Mouse (Mus musculus) embryonic facial prominence, embryonic 13.5 days (tissue): ENCODE measurements at regions not wholly inside any gene's neighbourhood (a gene's known extent, or its start where the extent isn't known, plus 50 kb on each side); places are given as distances from the start of the nearest gene placed in this dataset.
A peak's percentile ranks its signal among the peaks of the same experiment; 100 is the strongest.

ENCODE experiments used
- ATAC-seq: fragments of 200-750 bp; cut with Nextera tagmentation; 2 replicates; pipeline ENCODE4 v1.8.0; 2017; ENCODE audit warnings: low read depth; ENCODE audit not compliant: insufficient number of reproducible peaks, insufficient read depth, low FRiP score, low TSS enrichment
- H3K27ac ChIP-seq: fragments of 300-500 bp; sonication (generic); 2 replicates; pipeline ENCODE4 v1.5.1; 2015; ENCODE audit warnings: moderate library complexity, mild to moderate bottlenecking, inconsistent platforms
- H3K27me3 ChIP-seq: fragments of 300-500 bp; sonication (generic); 2 replicates; pipeline ENCODE4 v1.6.1; 2015; ENCODE audit warnings: mild to moderate bottlenecking, inconsistent platforms
- H3K36me3 ChIP-seq: fragments of 300-500 bp; sonication (generic); 2 replicates; pipeline ENCODE4 v1.6.1; 2015; ENCODE audit warnings: mild to moderate bottlenecking, inconsistent platforms
- H3K4me1 ChIP-seq: fragments of 300-500 bp; sonication (generic); 2 replicates; pipeline ENCODE4 v1.6.1; 2015; ENCODE audit warnings: inconsistent platforms
- H3K4me2 ChIP-seq: fragments of 300-500 bp; sonication (generic); 2 replicates; pipeline ENCODE4 v1.6.1; 2015; ENCODE audit warnings: moderate library complexity, mild to moderate bottlenecking, inconsistent platforms
- H3K4me3 ChIP-seq: fragments of 300-500 bp; sonication (generic); 2 replicates; pipeline ENCODE4 v1.5.1; 2015; ENCODE audit warnings: mild to moderate bottlenecking, inconsistent platforms
- H3K9ac ChIP-seq: fragments of 300-500 bp; sonication (generic); 2 replicates; pipeline ENCODE4 v1.6.1; 2015; ENCODE audit warnings: mild to moderate bottlenecking, inconsistent platforms
- H3K9me3 ChIP-seq: fragments of 300-500 bp; sonication (generic); 2 replicates; pipeline ENCODE4 v1.6.1; 2016; ENCODE audit warnings: inconsistent platforms
- WGBS: fragments of 180-500 bp; shearing (Covaris S2); methylation state at CpG from one replicate; pipeline ENCODE4 v1.1.7; 2015; ENCODE audit warnings: mixed read lengths; 5-methylcytosine and 5-hydroxymethylcytosine counted together

- no peak overlapping the region for H3K4me3 ChIP-seq
- WGBS = 91% methylated on average over 5 of the region's 5 CpGs
Measured at GRCm38 (mm10) chr5:136628502-136628901, 61.2 kb upstream of the Cux1 start.

GRCm38 (mm10) chr5:136632286-136632685, 60.7 kb upstream of the Myl10 start:
- peaks cover 7% of the 10 kb centered on the region for H3K27me3 ChIP-seq
- WGBS = 81% methylated on average over 5 of the region's 5 CpGs
- no peak overlapping the region for H3K4me2 ChIP-seq
- no peaks in the 10 kb centered on the region for H3K36me3 ChIP-seq
- no peaks in the 10 kb centered on the region for H3K9me3 ChIP-seq
- no peak overlapping the region for H3K4me3 ChIP-seq
- H3K4me1 ChIP-seq = no peaks in the 10 kb centered on the region
- no peak overlapping the region for H3K9ac ChIP-seq
- ATAC-seq = no peak
- H3K27ac ChIP-seq = no peak overlapping the region

More at GRCm38 (mm10) chr5:136628502-136628901, 61.2 kb upstream of the Cux1 start:
- Histone ChIP-seq H3K27ac (no peak overlapping the region), H3K4me2 (no peak overlapping the region), H3K4me1 (no peaks in the 10 kb centered on the region), H3K36me3 (no peaks in the 10 kb centered on the region), H3K9me3 (no peaks in the 10 kb centered on the region), H3K27me3 (peaks cover 36% of the 10 kb centered on the region), H3K9ac (no peak overlapping the region)
- no peak for ATAC-seq

- peaks cover 7% of the 10 kb centered on the region for H3K27me3 ChIP-seq
- WGBS = 60% methylated on average over 6 of the region's 6 CpGs
- H3K4me1 ChIP-seq = peaks cover 13% of the 10 kb centered on the region
- H3K9me3 ChIP-seq = no peaks in the 10 kb centered on the region
- no peak overlapping the region for H3K9ac ChIP-seq
- no peaks in the 10 kb centered on the region for H3K36me3 ChIP-seq
- no peak for ATAC-seq
- no peak overlapping the region for H3K27ac ChIP-seq
- no peak overlapping the region for H3K4me2 ChIP-seq
- H3K4me3 ChIP-seq = no peak overlapping the region
Measured at GRCm38 (mm10) chr5:136633901-136634300, 59.0 kb upstream of the Myl10 start.

GRCm38 (mm10) chr5:136635119-136635518, 57.8 kb upstream of the Myl10 start:
- Histone ChIP-seq H3K36me3 (no peaks in the 10 kb centered on the region), H3K4me2 (no peak overlapping the region), H3K4me1 (peaks cover 13% of the 10 kb centered on the region), H3K9ac (no peak overlapping the region), H3K9me3 (no peaks in the 10 kb centered on the region), H3K27ac (no peak overlapping the region), H3K27me3 (peaks cover 7% of the 10 kb centered on the region), H3K4me3 (no peak overlapping the region)
- 49% methylated on average over 2 of the region's 2 CpGs for WGBS
- ATAC-seq = no peak

- Histone ChIP-seq H3K27ac (no peak overlapping the region), H3K4me1 (peaks cover 13% of the 10 kb centered on the region), H3K36me3 (no peaks in the 10 kb centered on the region), H3K9me3 (no peaks in the 10 kb centered on the region), H3K27me3 (peaks cover 7% of the 10 kb centered on the region; the same call in 1 of the 2 replicates), H3K9ac (no peak overlapping the region), H3K4me3 (no peak overlapping the region), H3K4me2 (no peak overlapping the region)
- no peak for ATAC-seq
- WGBS = 54% methylated on average over 1 of the region's 1 CpGs
Measured at GRCm38 (mm10) chr5:136636476-136636875, 56.5 kb upstream of the Myl10 start.

- 0 out of 2 replicates have a peak overlapping the region, but pooled peaks have one; percentile 0 for H3K4me2 ChIP-seq
- no peaks in the 10 kb centered on the region for H3K36me3 ChIP-seq
- peaks cover 13% of the 10 kb centered on the region for H3K4me1 ChIP-seq
- peaks cover 7% of the 10 kb centered on the region; the same call in 1 of the 2 replicates for H3K27me3 ChIP-seq
- no peak overlapping the region for H3K4me3 ChIP-seq
- ATAC-seq = no peak
- no peak overlapping the region for H3K9ac ChIP-seq
- WGBS = 31% methylated on average over 11 of the region's 11 CpGs
- H3K27ac ChIP-seq = peak overlapping the region; percentile 18
- no peaks in the 10 kb centered on the region for H3K9me3 ChIP-seq
Measured at GRCm38 (mm10) chr5:136637872-136638271, 55.1 kb upstream of the Myl10 start.

GRCm38 (mm10) chr5:136640871-136641619, 51.9 kb upstream of the Myl10 start:
- Histone ChIP-seq H3K4me2 (no peak overlapping the region), H3K4me3 (no peak overlapping the region), H3K36me3 (no peaks in the 10 kb centered on the region), H3K9ac (no peak overlapping the region), H3K4me1 (peaks cover 13% of the 10 kb centered on the region), H3K27ac (no peak overlapping the region), H3K9me3 (no peaks in the 10 kb centered on the region), H3K27me3 (peaks cover 7% of the 10 kb centered on the region; the same call in 1 of the 2 replicates)
- no peak for ATAC-seq
- 85% methylated on average over 5 of the region's 5 CpGs for WGBS

GRCm38 (mm10) chr5:136642208-136642607, 50.7 kb upstream of the Myl10 start:
- Histone ChIP-seq H3K4me1 (peaks cover 13% of the 10 kb centered on the region), H3K4me2 (no peak overlapping the region), H3K27ac (no peak overlapping the region), H3K9me3 (no peaks in the 10 kb centered on the region), H3K36me3 (no peaks in the 10 kb centered on the region), H3K4me3 (no peak overlapping the region), H3K9ac (no peak overlapping the region), H3K27me3 (peaks cover 2% of the 10 kb centered on the region; the same call in 1 of the 2 replicates)
- ATAC-seq = 0 out of 2 replicates have a peak, but pooled peaks have one; percentile 49
- WGBS = 73% methylated on average over 13 of the region's 13 CpGs
